Mouse (Mus musculus): ENCODE data around the gene Aida.
"Not testable (repeated sequence)": the region's sequence is repeated elsewhere in the genome, so short reads cannot be mapped to it uniquely, and the experiment has no call there.

Gene Aida

DNA sequence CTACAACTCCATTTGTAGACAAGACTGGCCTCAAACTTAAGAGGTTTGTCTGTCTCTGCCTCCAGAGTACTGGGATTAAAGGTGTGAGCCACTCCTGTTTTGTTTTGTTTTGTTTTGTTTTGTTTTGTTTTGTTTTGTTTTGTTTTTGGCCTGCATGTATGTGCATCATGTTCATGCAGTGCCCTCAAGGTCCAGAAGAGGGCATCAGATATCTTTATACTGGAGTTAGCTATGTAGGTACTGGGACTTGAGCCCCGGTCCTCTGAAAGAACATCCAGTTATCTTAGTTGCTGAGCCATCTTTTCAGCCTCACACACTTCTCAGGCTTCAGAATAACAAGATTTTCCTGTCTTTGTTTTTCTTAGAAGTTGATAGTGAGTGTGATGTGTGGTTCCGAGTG, 19.4 kb downstream of the Aida start:
- no peak for DNase-seq (ENCODE audit: low spot score in 2 of 2)

DNA sequence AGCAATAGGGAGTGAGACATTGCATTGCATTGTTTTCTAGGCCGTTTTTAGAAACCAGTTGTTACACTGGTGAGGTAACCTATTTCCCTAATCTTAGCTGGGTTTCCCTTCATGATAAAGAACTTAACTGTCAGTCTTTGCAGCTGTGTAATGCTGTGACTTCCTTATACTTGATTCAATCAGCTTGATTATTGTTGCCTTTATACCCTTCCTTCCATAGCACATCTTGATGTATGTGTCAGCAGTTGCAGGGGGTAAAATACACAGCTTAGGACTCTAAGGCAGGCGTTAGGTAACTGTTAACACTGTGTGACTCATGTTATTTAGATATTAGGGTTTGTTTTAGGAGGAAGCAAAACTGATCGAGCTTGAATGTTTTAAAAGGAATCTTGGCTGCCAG, 24.3 kb downstream of the Aida start:
- no peak for DNase-seq (ENCODE audit: low spot score in 2 of 2)

DNA sequence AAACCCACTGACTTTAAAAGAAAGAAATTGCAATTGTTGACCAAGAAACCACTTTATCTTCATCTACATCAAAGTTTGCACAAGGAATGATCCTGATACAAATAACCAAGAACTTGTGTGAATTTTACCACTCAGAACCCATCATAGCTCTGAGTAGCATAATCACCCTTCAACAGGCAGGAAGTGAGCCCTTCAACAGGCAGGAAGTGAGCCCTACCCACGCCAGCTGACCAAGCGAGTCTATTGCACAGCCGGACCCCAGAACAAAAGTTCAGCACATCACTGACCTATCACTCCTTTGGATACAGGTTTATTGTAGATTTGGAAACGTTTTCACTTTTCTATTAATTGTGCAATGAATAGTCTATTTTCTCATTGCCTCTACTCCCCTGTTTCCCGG, 26.1 kb downstream of the Aida start:
- DNase-seq (ENCODE audit: low spot score in 2 of 2), result not testable (repeated sequence)

DNA sequence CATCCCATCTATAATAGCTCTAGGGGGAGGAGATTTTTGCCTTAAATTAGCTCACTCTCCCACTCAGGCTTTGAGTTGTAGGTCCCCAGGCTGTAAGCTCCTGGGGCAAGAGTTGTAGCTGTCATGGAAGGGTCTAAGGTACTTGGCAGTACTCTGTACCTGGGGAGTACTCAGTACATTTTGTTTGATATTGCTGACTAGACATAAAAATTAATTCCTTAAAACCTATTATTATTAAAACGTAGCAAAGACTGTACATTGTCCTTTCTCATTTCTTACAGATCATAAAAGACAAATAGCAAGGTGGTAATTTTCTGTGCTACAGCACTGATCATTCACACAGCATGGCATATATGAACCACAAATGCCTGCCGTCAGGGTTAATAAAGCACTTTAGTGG, 27.5 kb downstream of the Aida start:
- no peak for DNase-seq (ENCODE audit: low spot score in 2 of 2)

DNA sequence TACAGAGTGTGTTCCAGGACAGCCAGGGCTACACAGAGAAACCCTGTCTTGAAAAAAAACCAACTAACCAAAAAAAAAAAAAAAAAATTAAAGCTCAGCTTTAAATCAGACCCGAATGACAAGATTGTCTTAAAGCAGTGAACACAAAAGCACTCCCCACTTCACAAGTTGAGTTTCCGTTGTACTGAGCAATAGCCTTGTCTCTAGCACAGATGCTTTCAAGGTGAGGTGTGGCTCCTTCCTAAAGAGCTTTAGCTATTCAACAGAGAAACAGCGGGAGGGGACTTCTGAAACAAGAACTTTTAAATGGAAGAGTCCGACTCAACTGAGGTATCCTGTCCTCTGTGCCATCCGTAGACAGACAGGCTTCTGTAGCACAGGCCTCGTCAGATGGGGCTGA, 28.0 kb downstream of the Aida start:
- DNase-seq (ENCODE audit: low spot score in 2 of 2), result no peak

DNA sequence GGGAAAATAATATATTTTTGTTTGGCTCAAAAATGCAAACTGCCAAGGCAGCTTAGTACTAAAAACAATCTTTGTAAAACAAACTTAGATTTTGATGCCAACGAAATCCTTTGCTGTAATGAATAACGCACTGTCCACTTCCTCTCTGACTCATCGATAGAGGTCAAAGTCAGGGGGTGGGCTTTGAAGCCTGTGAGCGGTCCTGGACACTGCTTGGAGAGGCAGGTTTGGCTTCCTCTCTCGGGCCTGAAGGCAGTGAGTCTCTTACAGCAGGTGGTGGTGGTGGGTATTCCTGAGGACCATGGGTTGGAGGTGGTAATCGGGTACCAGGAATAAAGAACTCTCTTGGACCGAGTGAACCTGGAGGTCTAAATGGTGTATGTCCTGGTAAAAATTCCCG, 30.8 kb downstream of the Aida start:
- DNase-seq (ENCODE audit: low spot score in 2 of 2), result no peak

DNA sequence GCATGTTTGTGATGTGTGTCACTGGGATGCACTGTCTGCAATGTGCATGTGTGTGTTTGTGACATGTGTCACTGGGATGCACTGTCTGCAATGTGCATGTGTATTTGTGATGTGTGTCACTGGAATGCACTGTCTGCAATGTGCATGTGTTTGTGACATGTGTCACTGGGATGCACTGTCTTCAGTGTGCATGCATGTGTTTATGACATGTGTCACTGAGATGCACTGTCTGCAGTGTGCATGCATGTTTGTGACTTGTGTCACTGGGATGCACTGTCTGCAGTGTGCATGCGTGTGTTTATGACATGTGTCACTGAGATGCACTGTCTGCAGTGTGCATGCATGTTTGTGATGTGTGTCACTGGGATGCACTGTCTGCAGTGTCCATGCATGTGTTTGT, 46.5 kb downstream of the Aida start:
- DNase-seq (ENCODE audit: low spot score in 2 of 2), result not testable (repeated sequence)

DNA sequence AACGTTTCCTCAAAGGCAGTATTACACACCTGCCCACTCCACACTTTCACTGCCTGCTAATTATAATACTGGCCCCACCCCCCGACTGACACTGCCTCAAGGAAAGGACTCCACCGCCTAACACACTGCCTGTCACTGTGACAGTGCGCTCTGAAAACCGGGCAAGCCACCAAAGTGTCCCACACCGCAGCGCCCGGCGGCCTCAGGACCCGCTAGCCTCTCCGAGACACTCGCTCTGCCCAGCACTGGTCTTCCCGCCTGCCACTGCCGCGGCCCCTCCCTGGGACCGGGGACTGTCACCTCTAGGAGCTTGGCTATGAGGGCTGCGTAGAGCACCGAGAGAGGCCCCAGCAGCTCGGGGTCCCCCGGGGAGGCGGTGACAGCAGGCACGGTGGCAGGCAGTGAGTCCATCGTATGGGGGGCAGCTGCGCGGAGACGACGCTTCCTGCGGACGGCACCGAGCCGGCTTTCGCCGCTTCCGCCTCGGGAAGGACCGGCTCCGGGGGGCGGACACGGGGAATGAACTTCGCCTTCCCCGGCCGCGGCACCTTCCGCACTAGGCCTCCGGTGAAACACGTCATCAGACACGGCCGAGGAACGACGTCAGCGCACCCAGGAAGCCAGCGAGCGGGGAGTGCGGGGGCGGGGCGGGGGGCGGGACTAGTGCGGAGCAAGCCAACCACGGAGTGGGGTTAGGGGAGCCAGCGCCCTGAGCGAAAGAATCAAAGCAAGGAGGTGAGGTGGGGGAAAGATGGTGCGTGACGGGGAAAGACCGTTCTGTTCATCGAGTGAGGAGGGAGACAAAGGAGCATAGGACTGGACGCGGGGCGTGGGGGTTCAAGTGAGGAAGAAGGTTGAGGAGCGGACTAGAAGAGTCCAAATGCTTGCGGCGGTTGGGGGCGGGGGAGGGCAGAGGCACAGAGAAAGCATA, 48.8 kb downstream of the Aida start:
- DNase-seq (ENCODE audit: low spot score in 2 of 2), result peak; percentile 74 to 81

DNA sequence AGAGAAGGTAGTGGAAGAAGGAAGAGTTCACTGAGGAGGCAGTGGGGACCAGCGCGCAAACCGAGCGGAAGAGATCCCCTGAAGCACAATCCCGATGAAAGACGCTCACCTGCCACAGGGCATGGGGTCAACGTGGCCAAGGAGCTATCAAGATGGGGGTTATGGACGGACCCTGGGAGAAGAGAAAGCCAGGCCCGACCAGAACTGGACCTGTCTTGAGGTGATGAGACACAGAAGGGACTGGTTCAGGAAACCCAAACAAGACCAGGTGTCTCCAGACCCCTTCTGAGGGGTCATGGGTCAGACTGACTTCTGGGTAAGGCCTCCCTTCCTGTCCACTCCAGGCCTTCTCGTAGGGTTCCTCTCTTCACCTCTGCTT, 49.4 kb downstream of the Aida start:
- DNase-seq (ENCODE audit: low spot score in 2 of 2), result no peak

DNA sequence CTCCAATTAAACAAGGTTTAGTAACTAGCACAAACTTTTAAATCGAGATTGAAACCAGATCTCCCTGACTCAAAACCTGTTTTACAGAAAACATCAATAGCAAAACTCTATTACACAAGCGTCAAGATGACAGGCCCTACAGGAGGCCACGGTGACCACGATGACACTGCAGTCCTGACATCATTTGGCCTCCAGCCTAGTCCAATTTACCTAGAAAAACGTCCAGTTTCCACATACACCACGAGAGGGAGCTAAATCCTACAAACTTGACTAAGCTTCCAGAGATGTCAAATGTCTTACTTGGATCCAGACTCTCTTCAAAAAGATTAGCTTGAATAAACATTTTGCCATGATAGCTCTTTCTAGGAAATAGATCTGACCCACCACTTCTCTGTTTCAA, 53.5 kb downstream of the Aida start:
- peak in 1 of 2 experiments; percentile 19 for DNase-seq (ENCODE audit: low spot score in 2 of 2)

DNA sequence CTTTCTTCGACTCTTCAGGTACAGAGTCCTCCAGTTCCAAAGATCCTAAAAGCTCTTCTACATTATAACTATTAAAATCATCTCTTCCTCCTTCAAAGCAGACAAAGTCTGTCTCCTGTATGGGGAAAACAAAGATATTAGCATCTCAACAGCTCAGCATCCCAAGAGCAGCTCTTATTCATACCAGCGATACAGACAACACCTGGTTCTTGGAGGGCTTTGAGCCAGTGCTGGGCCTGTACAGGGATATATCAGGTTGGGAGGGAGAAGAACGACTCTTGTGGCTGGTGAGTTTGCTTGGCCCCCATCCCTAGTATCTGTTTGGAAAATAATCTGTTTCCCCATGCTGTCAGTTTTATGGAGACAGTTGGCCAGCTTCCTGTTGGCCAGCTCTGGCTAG, 62.5 kb downstream of the Aida start:
- no peak for DNase-seq (ENCODE audit: low spot score in 2 of 2)

DNA sequence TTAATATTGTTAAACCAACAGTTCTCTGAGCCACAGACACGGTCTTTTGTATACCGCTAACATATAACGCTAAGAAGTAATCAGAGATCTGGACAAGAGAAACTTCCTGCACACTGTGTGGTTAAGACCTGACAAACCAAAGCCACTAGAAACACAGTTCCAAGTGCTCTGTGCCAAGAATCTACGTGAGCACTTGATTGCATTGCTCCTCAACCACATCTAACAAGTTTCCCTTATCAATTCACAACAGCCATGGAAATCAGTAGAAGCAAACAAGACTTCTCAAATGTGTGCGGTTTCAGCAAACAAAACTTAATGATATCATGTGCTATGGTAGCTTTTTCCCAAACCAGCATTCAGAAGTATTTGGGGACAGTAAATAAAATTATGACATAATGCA, 65.9 kb downstream of the Aida start:
- no peak for DNase-seq (ENCODE audit: low spot score in 2 of 2)

DNA sequence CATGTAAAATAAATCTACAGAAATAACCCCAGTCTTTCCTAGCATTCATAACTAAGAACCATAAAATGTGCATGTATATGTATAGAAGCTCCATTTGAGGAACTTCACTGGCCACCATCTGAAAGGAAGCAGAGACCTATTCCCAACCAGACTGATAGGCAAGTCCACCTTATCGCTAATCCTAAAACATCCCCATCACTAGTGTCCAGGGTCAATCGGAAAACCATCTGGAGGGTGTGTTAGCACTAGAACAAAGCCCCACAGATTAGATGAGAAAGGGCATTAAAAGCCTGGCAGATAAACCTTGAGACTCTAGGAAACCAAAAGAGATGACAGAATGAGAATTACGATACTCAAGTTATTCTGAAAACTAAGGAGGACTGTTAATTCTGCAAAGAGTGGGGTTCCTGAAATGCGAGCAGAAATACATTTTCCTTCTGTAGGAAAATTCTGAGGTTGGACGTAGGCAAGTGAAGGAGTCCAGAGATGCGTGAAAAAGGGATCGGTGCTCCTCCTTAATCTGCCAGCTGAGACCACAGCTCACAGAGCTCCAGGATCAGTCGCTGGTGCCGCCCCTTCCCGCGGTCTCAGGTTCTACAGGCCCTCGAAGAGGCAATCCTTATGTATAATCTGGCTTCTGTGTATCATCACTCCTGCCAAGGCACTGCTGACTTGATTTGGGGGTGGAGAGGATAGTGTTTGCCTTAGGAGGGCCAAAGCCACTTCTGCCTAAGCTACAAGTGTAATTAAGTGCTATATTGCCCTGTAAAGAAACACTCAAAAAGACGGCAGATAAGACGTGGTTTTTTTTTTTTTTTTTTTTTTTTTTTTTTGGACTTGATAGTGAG, 66.6 kb downstream of the Aida start:
- no peak for DNase-seq (ENCODE audit: low spot score in 2 of 2)

DNA sequence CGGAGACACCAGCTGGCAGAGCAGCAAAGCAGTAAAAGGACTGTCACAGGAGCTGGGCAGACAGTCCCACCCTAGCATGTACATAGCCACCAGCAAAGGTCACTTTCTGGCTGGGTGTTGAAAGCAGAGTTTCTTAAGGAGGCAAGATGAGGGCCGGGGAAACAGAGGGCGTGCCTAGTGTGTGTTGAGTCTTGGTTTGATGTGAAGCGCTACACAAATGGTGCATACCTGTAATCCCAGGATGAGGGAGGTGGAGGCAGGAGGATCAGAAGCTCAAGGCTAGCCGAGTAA, 67.1 kb downstream of the Aida start:
- DNase-seq (ENCODE audit: low spot score in 2 of 2), result no peak

DNA sequence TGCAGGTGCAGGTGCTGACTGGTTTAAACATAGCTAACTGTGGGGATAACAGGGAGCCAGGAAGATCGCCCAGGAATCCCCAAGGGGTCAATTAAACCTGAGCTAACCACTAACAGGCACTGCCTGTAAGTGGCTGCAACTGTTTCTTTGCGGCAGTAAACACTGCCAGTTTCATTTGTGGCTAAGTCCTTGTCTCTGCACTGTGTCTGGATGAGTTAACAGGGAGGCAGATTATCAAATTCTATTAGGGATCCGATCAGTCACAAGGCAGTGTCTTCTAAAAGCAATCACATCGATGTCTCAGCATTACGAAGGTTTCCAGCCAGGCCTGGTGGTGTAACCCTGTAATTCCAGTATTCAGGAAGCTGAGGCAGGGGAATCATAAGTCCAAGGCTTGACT, 70.0 kb downstream of the Aida start:
- DNase-seq (ENCODE audit: low spot score in 2 of 2), result no peak

DNA sequence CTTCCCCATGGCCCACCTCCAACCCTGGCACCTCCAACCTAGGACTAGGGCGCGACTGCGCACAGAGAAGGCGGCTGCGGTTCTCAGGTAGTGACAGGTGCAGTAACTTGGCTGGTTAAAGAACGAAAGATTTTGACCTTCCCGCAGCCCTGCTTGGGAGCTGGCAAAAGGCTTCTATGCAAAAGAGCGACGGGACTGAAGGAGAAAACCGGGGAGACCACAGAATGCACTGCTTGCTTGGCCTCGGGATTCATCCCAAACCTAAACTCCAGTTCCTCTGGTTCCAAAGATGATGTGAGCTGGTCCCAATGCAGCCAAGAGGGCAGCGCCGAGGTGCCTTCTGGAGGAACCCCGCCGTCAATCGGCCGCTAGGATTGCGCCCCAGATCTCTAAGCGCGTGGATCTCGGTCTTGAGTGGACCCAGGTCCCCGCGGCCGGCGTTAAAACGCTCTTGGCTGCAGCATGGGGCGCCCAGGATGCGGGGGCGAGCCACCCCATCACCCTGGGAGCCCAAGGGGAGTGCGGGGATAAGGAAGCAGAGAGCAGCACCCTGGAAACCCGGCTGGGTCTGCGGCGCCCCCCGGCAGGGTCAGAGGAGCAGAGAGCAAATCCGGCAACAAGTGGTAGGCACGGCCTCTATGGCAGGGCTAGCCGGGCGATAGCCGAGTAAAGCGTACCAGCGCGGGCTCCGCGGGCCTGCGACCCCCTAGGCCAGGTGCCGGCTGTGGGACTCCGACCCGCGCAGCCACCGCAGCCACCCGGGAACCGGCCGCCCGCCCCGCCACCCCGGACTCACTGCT, 72.4 kb downstream of the Aida start:
- peak in 1 of 2 experiments; percentile 6 for DNase-seq (ENCODE audit: low spot score in 2 of 2)

DNA sequence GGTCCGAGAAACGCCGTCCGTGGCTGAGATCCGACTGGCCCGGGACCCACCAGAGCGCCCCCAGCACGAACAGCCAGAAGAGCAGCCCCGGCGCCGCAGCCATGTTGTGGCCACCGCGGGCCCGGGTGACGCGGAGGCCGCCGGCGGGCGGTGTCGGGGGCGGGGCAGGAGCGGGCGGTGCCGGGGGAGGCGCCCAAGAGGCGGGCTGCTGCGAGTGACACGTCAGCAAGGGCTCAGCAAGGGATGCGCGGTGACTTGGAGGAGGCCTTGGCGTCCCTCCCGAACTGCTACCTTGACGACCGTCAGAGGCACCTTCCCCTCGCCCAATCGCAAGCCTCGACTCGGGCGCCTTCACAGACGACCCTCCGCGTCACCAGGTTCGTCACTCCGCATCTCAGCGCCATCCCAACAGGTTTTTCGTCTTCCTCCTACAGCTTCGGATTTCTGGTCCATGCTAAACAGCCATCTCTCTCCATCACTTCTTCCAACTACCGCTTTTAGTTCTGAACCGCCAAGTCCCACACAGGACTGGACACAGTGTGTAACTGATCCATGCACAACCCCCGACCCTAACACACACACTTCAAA, 73.1 kb downstream of the Aida start, which contains the start of gene Mia3:
Gene Mia3 (minus strand): TSS at position 127 of the 588 bp plus-strand sequence.
- DNase-seq (ENCODE audit: low spot score in 2 of 2), result peak; percentile 91 to 92

DNA sequence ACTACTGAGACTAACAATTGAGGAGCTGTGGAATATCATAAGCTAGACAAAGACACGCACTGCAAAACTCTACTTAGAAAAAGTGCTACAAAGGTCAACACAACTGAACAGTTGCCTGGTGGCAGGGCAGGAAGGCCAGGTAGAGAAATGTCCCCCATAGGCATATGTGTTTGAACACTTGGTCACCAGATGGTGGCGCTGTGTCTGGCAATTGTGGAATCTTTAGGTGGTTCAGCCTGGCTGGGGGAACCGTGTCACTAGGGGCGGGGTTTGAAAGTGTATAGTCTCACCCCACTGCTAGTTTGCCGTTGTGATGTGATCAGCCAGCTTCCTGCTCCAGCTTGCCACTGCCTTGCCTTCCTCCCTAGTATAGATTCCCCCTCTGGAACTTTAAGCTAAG, 78.3 kb downstream of the Aida start:
- DNase-seq (ENCODE audit: low spot score in 2 of 2), result no peak

Measured in urinary bladder, adult 18-20 months (tissue).